ENCODE assay signal across 16 mouse cellular contexts in the genomic region with DNA sequence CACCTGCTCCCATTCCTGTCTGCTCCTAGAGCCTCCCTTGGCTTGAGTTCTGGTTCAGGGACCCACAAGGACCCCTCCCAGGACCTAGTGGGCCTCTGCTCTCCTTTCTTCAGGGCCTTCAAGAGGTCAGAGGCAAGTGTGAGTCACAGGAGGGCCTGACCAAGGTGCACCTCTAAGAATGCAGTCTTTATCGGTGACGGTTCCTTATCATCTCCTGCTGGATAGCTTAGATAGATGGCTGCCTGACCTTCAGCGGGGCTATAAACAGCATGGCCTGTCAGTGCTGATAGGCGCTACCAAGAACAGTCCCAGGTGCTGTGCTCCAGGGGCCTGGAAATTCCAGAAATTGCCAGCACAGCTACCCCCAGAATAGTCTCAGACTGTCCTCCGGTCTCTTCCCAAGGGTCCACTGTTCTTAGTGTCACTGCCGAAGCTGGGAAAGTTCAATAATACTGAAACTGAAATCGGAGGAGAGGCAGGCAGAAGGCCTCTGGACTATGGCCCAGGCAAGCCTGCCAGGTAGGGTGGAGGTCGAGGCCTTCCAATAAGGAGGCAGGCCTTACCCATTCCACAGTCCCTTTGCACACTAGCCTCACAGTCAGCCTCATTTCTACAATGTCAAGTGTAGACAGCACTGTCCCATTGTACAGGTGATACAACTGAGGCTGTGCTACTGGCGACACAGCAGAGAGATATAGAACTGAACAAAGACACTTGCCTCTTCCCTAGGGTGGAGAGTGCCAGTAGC. TPM values are rescaled to one million over a fixed set of nuclear protein-coding genes. Genes with fewer than 3 reads are reported as not detected.
DNase-seq lines count a peak whose midpoint lies in the region; ATAC-seq lines count a peak whose summit lies in the region.
"Had no signal": no experiment of that assay in that cellular context is flagged by ENCODE, and none has a peak within 500 bp of the region (broad histone marks: within the 10 kb centered on the region; RNA-seq: fewer than 3 reads in every experiment).

No protein-coding gene starts in this region.

- ATAC-seq in inflammation-experienced regulatory T-cells, adult 6 months, result no peak
- ATAC-seq in hindbrain, embryonic 12.5 days (ENCODE audit: low FRiP score), result no peak
- ATAC-seq: forebrain, embryonic 16.5 days; lung, postnatal 0 days; midbrain, embryonic 13.5 days had no signal

- DNase-seq in heart, adult 18-20 months, result peak; percentile 48 to 59
- DNase-seq in heart, postnatal 25 days (ENCODE audit: low spot score), result no peak
- peak; percentile 52 to 56 for DNase-seq in adrenal gland, postnatal 36 days
- peak; percentile 49 for DNase-seq in heart, postnatal 4 days
- DNase-seq in skeletal muscle tissue, adult 2 months (ENCODE audit: low read depth, low spot score), result peak; percentile 69
- no peak for DNase-seq in forebrain, embryonic 10.5 days (ENCODE audit: extremely low spot score, low spot score)
- DNase-seq: cerebellum, postnatal 10 days had no signal

- H3K27ac ChIP-seq in forebrain, embryonic 10.5 days, result no peak overlapping the region
- no peak overlapping the region for H3K27ac ChIP-seq in hindbrain, embryonic 12.5 days
- H3K27ac ChIP-seq: embryonic facial prominence, embryonic 13.5 days; kidney, postnatal 0 days; midbrain, embryonic 13.5 days; neural tube, embryonic 12.5 days had no signal

- WGBS in forebrain, embryonic 10.5 days, result 88% methylated on average over 9 of the region's 9 CpGs
- 84% methylated on average over 9 of the region's 9 CpGs for WGBS in hindbrain, embryonic 12.5 days

- H3K36me3 ChIP-seq in forebrain, embryonic 10.5 days (replicated peaks), result no peaks in the 10 kb centered on the region
- no peaks in the 10 kb centered on the region for H3K36me3 ChIP-seq in hindbrain, embryonic 12.5 days
- H3K36me3 ChIP-seq: embryonic facial prominence, embryonic 13.5 days; midbrain, embryonic 13.5 days; neural tube, embryonic 12.5 days had no signal

- H3K9me3 ChIP-seq in forebrain, embryonic 10.5 days, result no peaks in the 10 kb centered on the region
- no peaks in the 10 kb centered on the region for H3K9me3 ChIP-seq in hindbrain, embryonic 12.5 days (replicated peaks)
- H3K9me3 ChIP-seq: embryonic facial prominence, embryonic 13.5 days; midbrain, embryonic 13.5 days; neural tube, embryonic 12.5 days had no signal

- no peaks in the 10 kb centered on the region; the same call in 1 of the 2 replicates for H3K4me1 ChIP-seq in forebrain, embryonic 10.5 days
- no peaks in the 10 kb centered on the region for H3K4me1 ChIP-seq in hindbrain, embryonic 12.5 days
- H3K4me1 ChIP-seq: embryonic facial prominence, embryonic 13.5 days; neural tube, embryonic 12.5 days had no signal

- H3K4me2 ChIP-seq in hindbrain, embryonic 12.5 days (replicated peaks), result no peak overlapping the region
- H3K4me2 ChIP-seq: embryonic facial prominence, embryonic 13.5 days; midbrain, embryonic 13.5 days; neural tube, embryonic 12.5 days had no signal

- no peak overlapping the region for H3K9ac ChIP-seq in hindbrain, embryonic 12.5 days
- H3K9ac ChIP-seq: embryonic facial prominence, embryonic 13.5 days; midbrain, embryonic 13.5 days; neural tube, embryonic 12.5 days had no signal

- H3K27me3 ChIP-seq in forebrain, embryonic 10.5 days (ENCODE audit: poor library complexity, severe bottlenecking), result no peaks in the 10 kb centered on the region
- H3K27me3 ChIP-seq in hindbrain, embryonic 12.5 days, result no peaks in the 10 kb centered on the region
- H3K27me3 ChIP-seq: midbrain, embryonic 13.5 days; neural tube, embryonic 12.5 days had no signal

- no peak overlapping the region for H3K4me3 ChIP-seq in forebrain, embryonic 10.5 days
- H3K4me3 ChIP-seq in hindbrain, embryonic 12.5 days, result no peak overlapping the region
- H3K4me3 ChIP-seq: embryonic facial prominence, embryonic 13.5 days; midbrain, embryonic 13.5 days; neural tube, embryonic 12.5 days had no signal

- intact Hi-C loops in heart, postnatal 25 days (cut with DNase I), result no loop called here

RNA-seq across cellular contexts. Expression of a gene that starts 3.0 kb away (rescaled TPM):
- 1,000 to 10,000 TPM; 1,008 to 1,034 TPM for total RNA-seq in heart, adult 18-20 months (2021)
- 1,000 to 10,000 TPM; 1,007 to 1,096 TPM for total RNA-seq in heart, postnatal 25 days (2021)
- total RNA-seq in adrenal gland, postnatal 36 days (2021), result 1 to 10 TPM in 1 of 2 experiments, under 1 TPM in 1; 0.46 to 1.1 TPM
- total RNA-seq in heart, postnatal 4 days (2021), result 100 to 1,000 TPM; 709 to 766 TPM
- 0.05 and 0.06 TPM in 2 replicates for polyA plus RNA-seq in forebrain, embryonic 10.5 days (2016; fragmentation: Nextera tagmentation; extraction: Ambion mirVana)
- not detected for polyA plus RNA-seq in inflammation-experienced regulatory T-cells, adult 6 months (2017; shearing (Covaris generic))
- polyA plus RNA-seq in hindbrain, embryonic 12.5 days (2016; fragmentation: Nextera tagmentation; extraction: Ambion mirVana), result 0.22 and 1.9 TPM in 2 replicates

RNA-seq across cellular contexts. Expression of a gene that starts 14.4 kb away (rescaled TPM):
- total RNA-seq in heart, adult 18-20 months (2021), result 1 to 10 TPM; 1.9 to 2.5 TPM
- 1 to 10 TPM; 2.6 to 2.9 TPM for total RNA-seq in heart, postnatal 25 days (2021)
- not detected for total RNA-seq in adrenal gland, postnatal 36 days (2021)
- 1 to 10 TPM; 2.9 to 4.8 TPM for total RNA-seq in heart, postnatal 4 days (2021)
- polyA plus RNA-seq in forebrain, embryonic 10.5 days (2016; fragmentation: Nextera tagmentation; extraction: Ambion mirVana), result 0.47 and 1.0 TPM in 2 replicates
- polyA plus RNA-seq in inflammation-experienced regulatory T-cells, adult 6 months (2017; shearing (Covaris generic)), result not detected
- polyA plus RNA-seq in hindbrain, embryonic 12.5 days (2016; fragmentation: Nextera tagmentation; extraction: Ambion mirVana), result not detected in 2 replicates
- total RNA-seq: left cerebral cortex, postnatal 25 days had no signal
- polyA plus RNA-seq: embryonic facial prominence, embryonic 13.5 days; forebrain, embryonic 16.5 days; neural tube, embryonic 12.5 days had no signal

Comparison
In these comparisons a context has a peak if more than half of its experiments do, and no peak if none do; other contexts are left out.
1. DNase-seq: peak in heart, adult 18-20 months (2 of 2), adrenal gland, postnatal 36 days (2 of 2), heart, postnatal 4 days (single experiment) and skeletal muscle tissue, adult 2 months (single experiment); none in heart, postnatal 25 days (single experiment) and forebrain, embryonic 10.5 days (single experiment).
2. RNA of a gene that starts 3.0 kb away (total RNA-seq): 1,007 to 1,096 TPM in heart, postnatal 25 days, 1,008 to 1,034 TPM in heart, adult 18-20 months and 709 to 766 TPM in heart, postnatal 4 days; 0.46 to 1.1 TPM in adrenal gland, postnatal 36 days; every median in the first group is over 100 times any median in the second.